Comparison of ENCODE assay signal across 12 mouse cellular contexts in genomic region chr4:150852479-150852878, GRCm38 (mm10). TPM values are rescaled to one million over a fixed set of nuclear protein-coding genes. Genes with fewer than 3 reads are reported as not detected.
DNase-seq lines count a peak whose midpoint lies in the region; ATAC-seq lines count a peak whose summit lies in the region.
"Had no signal": no experiment of that assay in that cellular context is flagged by ENCODE, and none has a peak within 500 bp of the region (broad histone marks: within the 10 kb centered on the region; RNA-seq: fewer than 3 reads in every experiment).

No protein-coding gene starts in this region.

- no peak overlapping the region for H3K4me3 ChIP-seq in liver, embryonic 16.5 days (ENCODE audit: low read depth, low read length)
- no peak overlapping the region for H3K4me3 ChIP-seq in hindbrain, embryonic 13.5 days
- H3K4me3 ChIP-seq: embryonic facial prominence, embryonic 12.5 days; limb, embryonic 13.5 days; myocyte had no signal

- H3K9ac ChIP-seq in liver, embryonic 16.5 days (ENCODE audit: low read depth, low read length) = no peak overlapping the region
- no peak overlapping the region for H3K9ac ChIP-seq in hindbrain, embryonic 13.5 days
- H3K9ac ChIP-seq: embryonic facial prominence, embryonic 12.5 days; limb, embryonic 13.5 days had no signal

- peaks cover 23% of the 10 kb centered on the region for H3K27me3 ChIP-seq in liver, embryonic 16.5 days (ENCODE audit: control insufficient read depth, insufficient read depth, low read depth, low read length)
- 0 out of 2 replicates have a peak, but pooled peaks cover 3% of the 10 kb centered on the region for H3K27me3 ChIP-seq in hindbrain, embryonic 13.5 days
- H3K27me3 ChIP-seq: embryonic facial prominence, embryonic 12.5 days; limb, embryonic 13.5 days had no signal

- DNase-seq in kidney, postnatal 25 days = peak; percentile 34 to 57
- DNase-seq in kidney, postnatal 4 days = no peak
- DNase-seq in MN1 (ENCODE audit: low spot score) = peak; percentile 17
- peak; percentile 36 for DNase-seq in heart, postnatal 25 days (ENCODE audit: low spot score)
- DNase-seq in right cerebral cortex, postnatal 25 days = no peak
- DNase-seq: cerebellum, postnatal 25 days had no signal

- H3K9me3 ChIP-seq in liver, embryonic 16.5 days (replicated peaks; ENCODE audit: control insufficient read depth, low read length) = no peaks in the 10 kb centered on the region
- H3K9me3 ChIP-seq in hindbrain, embryonic 13.5 days = no peaks in the 10 kb centered on the region
- H3K9me3 ChIP-seq: embryonic facial prominence, embryonic 12.5 days; limb, embryonic 13.5 days had no signal

- peak overlapping the region; percentile 68; the same call in 1 of the 2 replicates for H3K27ac ChIP-seq in liver, embryonic 16.5 days (ENCODE audit: low read length)
- no peak overlapping the region for H3K27ac ChIP-seq in hindbrain, embryonic 13.5 days
- H3K27ac ChIP-seq: embryonic facial prominence, embryonic 12.5 days; limb, embryonic 13.5 days had no signal

- 51% methylated on average over 4 of the region's 4 CpGs for WGBS in liver, embryonic 16.5 days (ENCODE audit: insufficient replicate concordance)
- WGBS in hindbrain, embryonic 13.5 days = 73% methylated on average over 4 of the region's 4 CpGs

- H3K4me2 ChIP-seq in liver, embryonic 16.5 days (ENCODE audit: low read depth, low read length) = no peak overlapping the region
- no peak overlapping the region for H3K4me2 ChIP-seq in hindbrain, embryonic 13.5 days
- H3K4me2 ChIP-seq: embryonic facial prominence, embryonic 12.5 days; limb, embryonic 13.5 days had no signal

- no peaks in the 10 kb centered on the region for H3K36me3 ChIP-seq in liver, embryonic 16.5 days (ENCODE audit: control insufficient read depth, insufficient read depth)
- H3K36me3 ChIP-seq in hindbrain, embryonic 13.5 days = no peaks in the 10 kb centered on the region
- H3K36me3 ChIP-seq: embryonic facial prominence, embryonic 12.5 days; limb, embryonic 13.5 days had no signal

- ATAC-seq in liver, embryonic 16.5 days (ENCODE audit: low read depth) = no peak
- no peak for ATAC-seq in erythroblast, adult 5-6 weeks (replicated peaks; ENCODE audit: low FRiP score, poor library complexity, severe bottlenecking)
- ATAC-seq in hindbrain, embryonic 13.5 days (ENCODE audit: low FRiP score) = no peak

- H3K4me1 ChIP-seq in liver, embryonic 16.5 days (ENCODE audit: control insufficient read depth, low read depth, low read length) = peaks cover 6% of the 10 kb centered on the region
- H3K4me1 ChIP-seq in hindbrain, embryonic 13.5 days (replicated peaks) = peaks cover 18% of the 10 kb centered on the region

- intact Hi-C loops in heart, postnatal 25 days (cut with DNase I) = no loop called here

RNA-seq across cellular contexts. Expression of gene Errfi1, which starts 1.2 kb away (rescaled TPM):
- total RNA-seq in heart, postnatal 25 days (2021) = 10 to 100 TPM; 15.0 to 16.6 TPM
- 38.7 and 41.4 TPM in 2 replicates for polyA plus RNA-seq in liver, embryonic 16.5 days (2015; fragmentation: Nextera tagmentation; extraction: Ambion mirVana)
- total RNA-seq in erythroblast, adult 5-6 weeks (2015; ENCODE audit: low replicate concordance) = not detected in 2 replicates
- 0.56 TPM in 1 of 2 replicates, not detected in the other for total RNA-seq in erythroblast, adult 5-6 weeks (2017; ENCODE audit: low replicate concordance)
- 29.0 and 29.5 TPM in 2 replicates for polyA plus RNA-seq in hindbrain, embryonic 13.5 days (2015; fragmentation: Nextera tagmentation; extraction: Ambion mirVana)

Comparison
In these comparisons a context has a peak if more than half of its experiments do, and no peak if none do; other contexts are left out.
1. DNase-seq: peak in kidney, postnatal 25 days (2 of 2), MN1 (single experiment) and heart, postnatal 25 days (single experiment); none in kidney, postnatal 4 days (0 of 2) and right cerebral cortex, postnatal 25 days (single experiment).
2. RNA of gene Errfi1, which starts 1.2 kb away (total RNA-seq): 15.0 to 16.6 TPM in heart, postnatal 25 days; 0.56 TPM in erythroblast, adult 5-6 weeks; every median in the first group is over 10 times any median in the second.